Comparison of ENCODE assay signal across 18 mouse cellular contexts in the genomic region with DNA sequence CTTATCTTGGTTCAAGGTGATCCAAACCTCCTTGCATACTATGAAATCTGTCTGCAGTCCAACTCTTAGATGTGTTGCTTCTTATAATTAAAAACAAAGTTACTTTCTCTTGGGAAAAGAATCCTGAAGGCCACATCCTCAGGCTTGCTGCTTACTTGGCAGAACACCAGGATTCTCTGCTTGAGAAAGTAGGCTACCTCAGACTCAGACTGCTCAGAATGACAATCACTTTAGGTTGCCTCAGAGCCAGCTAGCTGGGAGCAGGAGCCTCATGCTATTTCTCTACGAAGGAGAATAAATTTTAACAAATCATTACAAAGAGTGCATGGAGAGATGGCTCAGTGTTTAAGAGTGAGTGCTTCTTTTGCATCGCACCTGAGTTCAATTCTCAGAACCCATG.
DNase-seq lines count a peak whose midpoint lies in the region; ATAC-seq and TF ChIP-seq lines count a peak whose summit lies in the region.
"Had no signal": no experiment of that assay in that cellular context is flagged by ENCODE, and none has a peak within 500 bp of the region (broad histone marks: within the 10 kb centered on the region; RNA-seq: fewer than 3 reads in every experiment).

No protein-coding gene starts in this region.

- H3K27ac ChIP-seq in hindbrain, postnatal 0 days, result no peak overlapping the region
- no peak overlapping the region for H3K27ac ChIP-seq in hindbrain, embryonic 16.5 days (ENCODE audit: low read depth, low read length)
- H3K27ac ChIP-seq: embryonic facial prominence, embryonic 13.5 days; forebrain, embryonic 12.5 days; gastrocnemius, adult 2 months; hindbrain, embryonic 10.5 days; hindbrain, embryonic 14.5 days had no signal

- 62% methylated on average over 2 of the region's 2 CpGs for WGBS in hindbrain, postnatal 0 days
- 73% methylated on average over 2 of the region's 2 CpGs for WGBS in hindbrain, embryonic 16.5 days

- no peak for TF ChIP-seq CTCF in hindbrain, postnatal 0 days (IDR thresholded peaks at IDR 0.05; ENCODE audit: low read depth)

- ATAC-seq in hindbrain, postnatal 0 days, result no peak
- ATAC-seq in hindbrain, embryonic 16.5 days, result no peak
- ATAC-seq: forebrain, embryonic 16.5 days; inflammation-experienced regulatory T-cells, adult 6 months had no signal

- no peak overlapping the region for H3K4me2 ChIP-seq in hindbrain, postnatal 0 days (ENCODE audit: low read depth, low read length)
- H3K4me2 ChIP-seq in hindbrain, embryonic 16.5 days (ENCODE audit: low read length), result no peak overlapping the region
- H3K4me2 ChIP-seq: embryonic facial prominence, embryonic 13.5 days; forebrain, embryonic 12.5 days; heart, embryonic 12.5 days; hindbrain, embryonic 14.5 days had no signal

- H3K9ac ChIP-seq in hindbrain, postnatal 0 days (replicated peaks; ENCODE audit: low read length), result no peak overlapping the region
- no peak overlapping the region for H3K9ac ChIP-seq in hindbrain, embryonic 16.5 days (ENCODE audit: low read depth, low read length)
- H3K9ac ChIP-seq: embryonic facial prominence, embryonic 13.5 days; forebrain, embryonic 12.5 days; heart, embryonic 12.5 days; hindbrain, embryonic 14.5 days had no signal

- H3K4me1 ChIP-seq in hindbrain, postnatal 0 days (ENCODE audit: insufficient read depth, low read length), result no peaks in the 10 kb centered on the region
- H3K4me1 ChIP-seq in hindbrain, embryonic 16.5 days (ENCODE audit: control insufficient read depth, insufficient read depth, low read depth, low read length), result no peaks in the 10 kb centered on the region
- H3K4me1 ChIP-seq: embryonic facial prominence, embryonic 13.5 days; forebrain, embryonic 12.5 days; heart, embryonic 12.5 days; hindbrain, embryonic 10.5 days had no signal

- no peak overlapping the region for H3K4me3 ChIP-seq in hindbrain, postnatal 0 days (ENCODE audit: low read length)
- no peak overlapping the region for H3K4me3 ChIP-seq in hindbrain, embryonic 16.5 days (ENCODE audit: low read length)
- H3K4me3 ChIP-seq: embryonic facial prominence, embryonic 13.5 days; forebrain, embryonic 12.5 days; gastrocnemius, adult 2 months; heart, embryonic 12.5 days; hindbrain, embryonic 10.5 days had no signal

- no peaks in the 10 kb centered on the region for H3K36me3 ChIP-seq in hindbrain, postnatal 0 days (ENCODE audit: insufficient read depth, low read length)
- H3K36me3 ChIP-seq in hindbrain, embryonic 16.5 days (ENCODE audit: control insufficient read depth, insufficient read depth, low read length), result no peaks in the 10 kb centered on the region
- H3K36me3 ChIP-seq: embryonic facial prominence, embryonic 13.5 days; forebrain, embryonic 12.5 days; heart, embryonic 12.5 days; hindbrain, embryonic 10.5 days had no signal

- DNase-seq in cerebellum, adult 9-10 months, result peak; percentile 19
- DNase-seq in cerebellum, adult 8-10 months, result no peak
- peak; percentile 8 for DNase-seq in hindbrain, postnatal 0 days (ENCODE audit: low spot score)
- DNase-seq in ovary, adult 18-20 months (ENCODE audit: low spot score), result peak; percentile 6
- no peak for DNase-seq in ovary, postnatal 14 days (ENCODE audit: low spot score)
- DNase-seq in testis, postnatal 10 days (ENCODE audit: low spot score), result peak; percentile 38
- DNase-seq in thymus, postnatal 10 days (ENCODE audit: low spot score in 2 of 2), result no peak
- DNase-seq: adrenal gland, postnatal 14 days; gastrocnemius, adult 2 months; gastrocnemius, postnatal 25 days had no signal

- no peaks in the 10 kb centered on the region for H3K9me3 ChIP-seq in hindbrain, postnatal 0 days (ENCODE audit: low read length)
- H3K9me3 ChIP-seq in hindbrain, embryonic 16.5 days (ENCODE audit: control insufficient read depth, low read length), result no peaks in the 10 kb centered on the region
- H3K9me3 ChIP-seq: embryonic facial prominence, embryonic 13.5 days; forebrain, embryonic 12.5 days; heart, embryonic 12.5 days; hindbrain, embryonic 10.5 days had no signal

- no peaks in the 10 kb centered on the region for H3K27me3 ChIP-seq in hindbrain, postnatal 0 days (ENCODE audit: insufficient read depth, low read length)
- no peaks in the 10 kb centered on the region for H3K27me3 ChIP-seq in hindbrain, embryonic 16.5 days (replicated peaks; ENCODE audit: control insufficient read depth, insufficient read depth, low read length)
- H3K27me3 ChIP-seq: embryonic facial prominence, embryonic 13.5 days; forebrain, embryonic 12.5 days; heart, embryonic 12.5 days had no signal

Comparison
In these comparisons a context has a peak if more than half of its experiments do, and no peak if none do; other contexts are left out.
1. DNase-seq: peak in cerebellum, adult 9-10 months (single experiment), hindbrain, postnatal 0 days (single experiment), ovary, adult 18-20 months (single experiment) and testis, postnatal 10 days (single experiment); none in cerebellum, adult 8-10 months (single experiment), ovary, postnatal 14 days (single experiment) and thymus, postnatal 10 days (0 of 2).